Mouse (Mus musculus): Measurements from ENCODE around the gene Gm20696. TPM values are rescaled to one million over a fixed set of nuclear protein-coding genes. Genes with fewer than 3 reads are reported as not detected.

Gm20696 gene
- polyA plus RNA-seq, 2 experiments, result 0.16 to 0.33 TPM

DNA sequence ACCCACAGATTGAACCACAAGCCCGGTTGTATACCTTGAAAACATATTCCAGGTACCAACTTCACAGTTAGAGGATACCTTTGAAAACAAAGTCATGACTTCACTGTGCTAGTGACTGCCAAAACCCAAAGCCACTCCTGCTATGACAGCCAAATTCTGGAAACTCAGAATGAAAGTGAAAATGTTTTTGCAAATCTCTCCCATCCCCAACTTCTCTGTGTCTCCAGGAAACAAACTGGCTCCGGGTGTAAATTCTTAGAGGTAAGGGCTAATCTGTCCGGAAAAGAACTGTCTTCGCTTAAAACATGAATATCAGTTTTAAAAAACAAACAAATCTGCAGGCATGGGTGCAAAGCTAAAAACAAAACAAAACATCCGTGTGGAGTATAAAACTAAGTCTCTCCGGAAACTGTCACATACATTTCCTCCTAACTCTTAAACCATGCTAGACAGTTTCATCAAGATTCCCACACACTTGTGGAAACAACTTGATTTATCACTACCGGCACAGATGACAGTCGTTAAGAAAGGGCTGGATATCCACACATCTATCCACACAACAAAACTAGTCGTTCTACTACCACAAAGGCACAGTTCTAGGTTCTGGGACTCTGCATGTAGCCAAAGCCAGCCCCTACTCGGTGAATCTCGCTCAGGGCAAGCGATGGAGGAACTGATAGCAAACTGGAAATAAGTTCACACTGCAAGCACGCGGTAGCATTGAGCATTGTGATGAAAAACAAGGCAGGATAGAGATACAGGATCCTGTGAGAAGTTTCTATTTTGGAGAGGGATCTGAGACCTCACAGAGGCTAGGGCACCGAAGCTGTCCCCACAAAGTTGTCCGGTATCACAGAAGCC is 910 bp downstream of the Gm20696 start:
- H3K27me3 ChIP-seq (ENCODE audit: control insufficient read depth, insufficient read depth, low read length), result peaks cover 24% of the 10 kb centered on the region
- H3K4me1 ChIP-seq (replicated peaks; ENCODE audit: control insufficient read depth in 2 of 2, insufficient read depth in 2 of 2, low read length in 1 of 2), result peaks cover 0 to 2% of the 10 kb centered on the region in 2 experiments; a peak in 1 of 4 replicates
- WGBS (ENCODE audit: insufficient replicate concordance), result 16% methylated on average over 16 of the region's 16 CpGs
- H3K36me3 ChIP-seq (replicated peaks; ENCODE audit: control insufficient read depth, insufficient read depth, low read depth), result no peaks in the 10 kb centered on the region
- no peaks in the 10 kb centered on the region for H3K9me3 ChIP-seq (ENCODE audit: control insufficient read depth, low read length)
- no peak for DNase-seq (ENCODE audit: low read depth in 3 of 3, low spot score in 3 of 3)
- TF ChIP-seq EP300 (IDR thresholded peaks at IDR 0.05; ENCODE audit: low read depth), result no peak
- TF ChIP-seq CTCF (IDR thresholded peaks at IDR 0.05; ENCODE audit: low read depth), result no peak
- no peak overlapping the region for H3K9ac ChIP-seq (replicated peaks)
- no peak for ATAC-seq (ENCODE audit: insufficient read depth)
- no peak overlapping the region for H3K27ac ChIP-seq
- peak overlapping the region; percentile 52 for H3K4me2 ChIP-seq (ENCODE audit: low read depth)
- peak overlapping the region; percentile 45 to 58 for H3K4me3 ChIP-seq (ENCODE audit: insufficient read depth in 1 of 2, low read depth in 2 of 2, low read length in 2 of 2)

DNA sequence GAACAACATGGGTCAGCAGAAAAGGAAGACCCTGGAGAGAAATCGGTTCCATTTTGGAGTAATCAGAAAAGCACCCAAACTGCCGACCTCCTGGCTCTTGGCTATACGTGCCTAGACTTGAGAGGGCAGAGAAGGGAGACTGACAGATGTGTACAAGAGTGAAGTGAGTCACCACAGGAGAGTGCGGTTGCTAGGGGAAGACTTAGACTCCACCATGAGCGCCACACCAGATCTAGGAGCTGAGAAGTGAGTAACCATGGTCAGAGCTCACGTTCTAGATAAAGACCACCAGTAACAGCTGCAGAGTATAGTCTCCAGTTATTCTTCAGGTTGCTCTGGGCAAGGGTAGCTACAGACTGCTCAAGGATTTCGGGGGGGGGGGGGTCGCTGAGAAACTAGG is 3.4 kb downstream of the Gm20696 start:
- no peaks in the 10 kb centered on the region for H3K9me3 ChIP-seq (ENCODE audit: control insufficient read depth, low read length)
- H3K27ac ChIP-seq, result no peak overlapping the region
- no peak overlapping the region for H3K4me2 ChIP-seq (ENCODE audit: low read depth)
- WGBS (ENCODE audit: insufficient replicate concordance), result 51% methylated on average over 8 of the region's 8 CpGs
- no peaks in the 10 kb centered on the region for H3K36me3 ChIP-seq (replicated peaks; ENCODE audit: control insufficient read depth, insufficient read depth, low read depth)
- H3K9ac ChIP-seq (replicated peaks), result no peak overlapping the region
- H3K27me3 ChIP-seq (ENCODE audit: control insufficient read depth, insufficient read depth, low read length), result peaks cover 24% of the 10 kb centered on the region
- ATAC-seq (ENCODE audit: insufficient read depth) (no peak), DNase-seq (ENCODE audit: low read depth in 3 of 3, low spot score in 3 of 3) (no peak)
- no peak overlapping the region for H3K4me3 ChIP-seq (ENCODE audit: insufficient read depth in 1 of 2, low read depth in 2 of 2, low read length in 2 of 2)
- TF ChIP-seq EP300 (IDR thresholded peaks at IDR 0.05; ENCODE audit: low read depth), result no peak
- TF ChIP-seq CTCF (IDR thresholded peaks at IDR 0.05; ENCODE audit: low read depth), result no peak
- peaks cover 0 to 2% of the 10 kb centered on the region in 2 experiments; a peak in 1 of 4 replicates for H3K4me1 ChIP-seq (replicated peaks; ENCODE audit: control insufficient read depth in 2 of 2, insufficient read depth in 2 of 2, low read length in 1 of 2)

DNA sequence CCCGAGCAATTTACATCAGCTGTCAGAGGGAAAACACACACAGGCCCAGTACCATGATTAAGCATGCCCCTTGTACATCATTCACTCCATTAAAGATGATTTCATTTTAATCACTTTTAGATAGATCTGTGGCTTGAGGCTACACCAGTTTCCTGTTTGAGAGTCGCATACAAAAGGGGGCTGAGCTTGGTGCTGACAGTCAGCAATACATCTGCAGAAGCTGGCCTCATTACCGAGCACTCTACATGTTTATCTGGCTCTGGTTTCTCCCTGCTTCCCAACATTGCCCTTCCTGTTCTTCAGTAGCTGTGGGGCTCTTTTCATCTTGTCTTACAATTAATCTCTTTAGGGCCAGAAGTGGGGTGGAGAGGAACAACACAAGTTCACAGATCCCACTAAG is 6.2 kb downstream of the Gm20696 start:
- DNase-seq (ENCODE audit: low read depth in 3 of 3, low spot score in 3 of 3) (no peak), ATAC-seq (ENCODE audit: insufficient read depth) (no peak)
- no peak overlapping the region for H3K4me2 ChIP-seq (ENCODE audit: low read depth)
- H3K4me3 ChIP-seq (ENCODE audit: insufficient read depth in 1 of 2, low read depth in 2 of 2, low read length in 2 of 2), result no peak overlapping the region
- no peak overlapping the region for H3K27ac ChIP-seq
- H3K4me1 ChIP-seq (replicated peaks; ENCODE audit: control insufficient read depth in 2 of 2, insufficient read depth in 2 of 2, low read length in 1 of 2), result no peaks in the 10 kb centered on the region
- H3K9ac ChIP-seq (replicated peaks), result no peak overlapping the region
- H3K27me3 ChIP-seq (ENCODE audit: control insufficient read depth, insufficient read depth, low read length), result peaks cover under 1% of the 10 kb centered on the region; the same call in 1 of the 2 replicates
- H3K36me3 ChIP-seq (replicated peaks; ENCODE audit: control insufficient read depth, insufficient read depth, low read depth), result no peaks in the 10 kb centered on the region
- 24% methylated on average over 3 of the region's 3 CpGs for WGBS (ENCODE audit: insufficient replicate concordance)
- no peak for TF ChIP-seq CTCF (IDR thresholded peaks at IDR 0.05; ENCODE audit: low read depth)
- TF ChIP-seq EP300 (IDR thresholded peaks at IDR 0.05; ENCODE audit: low read depth), result no peak
- H3K9me3 ChIP-seq (ENCODE audit: control insufficient read depth, low read length), result no peaks in the 10 kb centered on the region

DNA sequence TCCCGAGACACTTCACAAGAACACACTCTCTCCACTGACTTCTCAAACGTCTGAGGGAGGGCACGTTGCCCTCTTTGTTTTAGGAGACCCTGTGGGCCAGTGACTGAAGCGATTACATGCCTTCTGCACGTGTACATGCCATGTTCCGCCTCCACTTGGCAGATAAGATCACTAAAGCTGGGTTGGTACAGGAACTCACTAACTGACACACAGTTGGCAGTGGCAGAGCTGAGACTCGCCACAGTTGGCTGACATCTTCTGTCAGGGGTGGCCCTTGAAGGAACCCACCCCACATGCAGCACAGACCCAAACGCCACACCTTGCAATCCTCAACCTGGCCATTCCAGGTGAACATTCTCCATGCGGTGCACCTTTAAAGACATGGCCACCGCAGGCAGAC is 8.0 kb downstream of the Gm20696 start:
- Histone ChIP-seq H3K27me3 (ENCODE audit: control insufficient read depth, insufficient read depth, low read length) (no peaks in the 10 kb centered on the region), H3K4me3 (ENCODE audit: insufficient read depth in 1 of 2, low read depth in 2 of 2, low read length in 2 of 2) (no peak overlapping the region), H3K27ac (no peak overlapping the region), H3K36me3 (replicated peaks; ENCODE audit: control insufficient read depth, insufficient read depth, low read depth) (no peaks in the 10 kb centered on the region), H3K9ac (replicated peaks) (no peak overlapping the region), H3K4me1 (replicated peaks; ENCODE audit: control insufficient read depth in 2 of 2, insufficient read depth in 2 of 2, low read length in 1 of 2) (no peaks in the 10 kb centered on the region), H3K9me3 (ENCODE audit: control insufficient read depth, low read length) (no peaks in the 10 kb centered on the region), H3K4me2 (ENCODE audit: low read depth) (no peak overlapping the region)
- ATAC-seq (ENCODE audit: insufficient read depth) (no peak), DNase-seq (ENCODE audit: low read depth in 3 of 3, low spot score in 3 of 3) (no peak)
- no peak for TF ChIP-seq EP300 (IDR thresholded peaks at IDR 0.05; ENCODE audit: low read depth)
- TF ChIP-seq CTCF (IDR thresholded peaks at IDR 0.05; ENCODE audit: low read depth), result no peak
- WGBS (ENCODE audit: insufficient replicate concordance), result 56% methylated on average over 10 of the region's 10 CpGs

DNA sequence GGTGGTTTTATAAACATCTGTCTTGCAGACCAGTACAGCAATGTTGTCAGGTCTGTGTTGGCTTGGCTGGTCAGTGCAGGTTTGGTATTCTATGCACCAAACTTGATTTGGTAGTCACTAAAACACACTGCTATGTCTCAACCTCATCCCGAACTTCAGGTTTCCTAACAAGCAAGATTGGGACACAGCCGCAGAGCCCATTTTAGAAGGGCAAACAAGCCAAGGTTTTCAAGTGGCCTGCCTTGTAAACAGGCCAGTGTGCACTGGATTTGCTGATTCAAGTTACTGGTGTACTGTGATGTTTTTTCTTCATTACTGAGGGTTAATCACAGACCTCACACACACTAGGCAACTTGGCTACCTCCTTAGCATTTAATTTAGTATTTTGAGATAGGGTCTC is 10.5 kb downstream of the Gm20696 start:
- TF ChIP-seq EP300 (IDR thresholded peaks at IDR 0.05; ENCODE audit: low read depth), result no peak
- TF ChIP-seq CTCF (IDR thresholded peaks at IDR 0.05; ENCODE audit: low read depth), result no peak
- H3K9me3 ChIP-seq (ENCODE audit: control insufficient read depth, low read length), result no peaks in the 10 kb centered on the region
- no peak overlapping the region for H3K9ac ChIP-seq (replicated peaks)
- no peaks in the 10 kb centered on the region for H3K27me3 ChIP-seq (ENCODE audit: control insufficient read depth, insufficient read depth, low read length)
- no peak for DNase-seq (ENCODE audit: low read depth in 3 of 3, low spot score in 3 of 3)
- WGBS (ENCODE audit: insufficient replicate concordance), result 54% methylated on average over 2 of the region's 2 CpGs
- no peak overlapping the region for H3K4me3 ChIP-seq (ENCODE audit: insufficient read depth in 1 of 2, low read depth in 2 of 2, low read length in 2 of 2)
- H3K27ac ChIP-seq, result no peak overlapping the region
- H3K4me2 ChIP-seq (ENCODE audit: low read depth), result no peak overlapping the region
- no peaks in the 10 kb centered on the region for H3K36me3 ChIP-seq (replicated peaks; ENCODE audit: control insufficient read depth, insufficient read depth, low read depth)
- no peaks in the 10 kb centered on the region for H3K4me1 ChIP-seq (replicated peaks; ENCODE audit: control insufficient read depth in 2 of 2, insufficient read depth in 2 of 2, low read length in 1 of 2)
- no peak for ATAC-seq (ENCODE audit: insufficient read depth)

Measured in liver, embryonic 14.5 days (tissue).